ENCODE assay signal across 12 mouse cellular contexts in the genomic region with DNA sequence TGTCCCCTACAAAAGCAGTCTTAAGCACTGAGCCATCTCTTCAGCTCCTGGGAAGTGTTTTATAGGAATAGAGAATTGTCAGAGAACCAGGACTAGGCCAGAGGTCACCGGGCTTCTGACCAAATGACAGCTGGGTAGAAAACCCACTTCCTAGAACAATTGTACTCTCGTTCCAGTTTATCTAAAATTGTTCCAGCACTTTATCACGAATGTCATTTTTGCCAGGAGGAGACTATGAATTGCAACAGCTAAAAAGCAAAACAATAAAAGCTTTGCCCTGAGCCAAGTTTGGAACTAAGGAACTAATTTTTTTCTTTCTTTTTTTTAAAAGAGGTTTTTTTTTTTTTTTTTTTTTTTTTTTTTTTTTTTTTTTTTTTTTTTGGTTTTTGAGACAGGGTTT. TPM values are rescaled to one million over a fixed set of nuclear protein-coding genes. Genes with fewer than 3 reads are reported as not detected.
DNase-seq lines count a peak whose midpoint lies in the region; ATAC-seq lines count a peak whose summit lies in the region.
"Had no signal": no experiment of that assay in that cellular context is flagged by ENCODE, and none has a peak within 500 bp of the region (broad histone marks: within the 10 kb centered on the region; RNA-seq: fewer than 3 reads in every experiment).

No protein-coding gene starts in this region.

- peak; percentile 81 for DNase-seq in heart, adult 8-10 months (ENCODE audit: low spot score)
- DNase-seq in skeletal muscle tissue, adult 2 months (ENCODE audit: low read depth, low spot score) = peak; percentile 66
- DNase-seq in right cerebral cortex, adult 18-20 months = no peak
- no peak for DNase-seq in cerebellum, postnatal 14 days
- DNase-seq in cerebellum, postnatal 25 days = no peak
- DNase-seq: retina, postnatal 1 day; thymus, postnatal 25 days had no signal

- peaks cover 24% of the 10 kb centered on the region for H3K36me3 ChIP-seq in megakaryocyte, embryonic 14.5 days (replicated peaks; ENCODE audit: low read length)
- no peaks in the 10 kb centered on the region for H3K36me3 ChIP-seq in kidney, embryonic 16.5 days (ENCODE audit: insufficient read depth, low read length)
- H3K36me3 ChIP-seq: embryonic facial prominence, embryonic 13.5 days; midbrain, embryonic 15.5 days had no signal

- H3K9me3 ChIP-seq in megakaryocyte, embryonic 14.5 days = peaks cover 4% of the 10 kb centered on the region; the same call in 1 of the 2 replicates
- peaks cover 5% of the 10 kb centered on the region; the same call in 1 of the 2 replicates for H3K9me3 ChIP-seq in kidney, embryonic 16.5 days (ENCODE audit: low read length)
- H3K9me3 ChIP-seq: embryonic facial prominence, embryonic 13.5 days; midbrain, embryonic 15.5 days had no signal

- H3K4me3 ChIP-seq in megakaryocyte, embryonic 14.5 days (replicated peaks) = peak overlapping the region; percentile 33
- no peak overlapping the region for H3K4me3 ChIP-seq in kidney, embryonic 16.5 days (ENCODE audit: low read length)
- H3K4me3 ChIP-seq: embryonic facial prominence, embryonic 13.5 days; midbrain, embryonic 15.5 days had no signal

- no peak for ATAC-seq in megakaryocyte, adult 5-6 weeks (ENCODE audit: poor library complexity, severe bottlenecking)
- no peak for ATAC-seq in kidney, embryonic 16.5 days (ENCODE audit: low FRiP score, low TSS enrichment)
- ATAC-seq: midbrain, embryonic 15.5 days had no signal

- H3K4me1 ChIP-seq in megakaryocyte, embryonic 14.5 days = peaks cover 85% of the 10 kb centered on the region
- H3K4me1 ChIP-seq in kidney, embryonic 16.5 days (ENCODE audit: insufficient read depth, low read length) = peaks cover 26% of the 10 kb centered on the region
- H3K4me1 ChIP-seq: embryonic facial prominence, embryonic 13.5 days; midbrain, embryonic 15.5 days had no signal

- peak overlapping the region; percentile 20; the same call in 1 of the 2 replicates for H3K27ac ChIP-seq in kidney, embryonic 16.5 days (ENCODE audit: low read length)
- H3K27ac ChIP-seq: embryonic facial prominence, embryonic 13.5 days; midbrain, embryonic 15.5 days had no signal

- no peak overlapping the region for H3K9ac ChIP-seq in kidney, embryonic 16.5 days (replicated peaks; ENCODE audit: low read length)
- H3K9ac ChIP-seq: embryonic facial prominence, embryonic 13.5 days; midbrain, embryonic 15.5 days had no signal

- H3K27me3 ChIP-seq in megakaryocyte, embryonic 14.5 days (replicated peaks) = no peaks in the 10 kb centered on the region
- no peaks in the 10 kb centered on the region for H3K27me3 ChIP-seq in kidney, embryonic 16.5 days (ENCODE audit: insufficient read depth, low read length)
- H3K27me3 ChIP-seq: embryonic facial prominence, embryonic 13.5 days; midbrain, embryonic 15.5 days had no signal

- 72% methylated on average over 3 of the region's 3 CpGs for WGBS in kidney, embryonic 16.5 days

- H3K4me2 ChIP-seq in kidney, embryonic 16.5 days (replicated peaks; ENCODE audit: low read depth, low read length) = no peak overlapping the region
- H3K4me2 ChIP-seq: embryonic facial prominence, embryonic 13.5 days; midbrain, embryonic 15.5 days had no signal

RNA-seq across cellular contexts. Expression of gene Wbp2, which starts 8.8 kb away (rescaled TPM):
- 842 and 1,717 TPM in 2 replicates for polyA plus RNA-seq in megakaryocyte, embryonic 14.5 days (2012; ENCODE audit: insufficient read depth, low replicate concordance)
- total RNA-seq in megakaryocyte, adult 5-6 weeks (2015) = 89.9 and 100 TPM in 2 replicates
- 39.5 and 49.8 TPM in 2 replicates for total RNA-seq in megakaryocyte, adult 5-6 weeks (2017)
- 100 to 1,000 TPM; 108 to 126 (median 116) TPM for total RNA-seq in heart, adult 8-10 months (2022)
- polyA plus RNA-seq in kidney, embryonic 16.5 days (2015; fragmentation: Nextera tagmentation; extraction: Ambion mirVana) = 99.4 and 123 TPM in 2 replicates

RNA-seq across cellular contexts. Expression of gene Unc13d, which starts 17.8 kb away (rescaled TPM):
- polyA plus RNA-seq in megakaryocyte, embryonic 14.5 days (2012; ENCODE audit: insufficient read depth, low replicate concordance) = 221 and 384 TPM in 2 replicates
- 16.5 and 18.2 TPM in 2 replicates for total RNA-seq in megakaryocyte, adult 5-6 weeks (2015)
- total RNA-seq in megakaryocyte, adult 5-6 weeks (2017) = 26.7 and 27.7 TPM in 2 replicates
- total RNA-seq in heart, adult 8-10 months (2022) = 1 to 10 TPM in 2 of 4 experiments, under 1 TPM in 2; 0.41 to 1.4 (median 0.83) TPM
- 1.00 and 1.4 TPM in 2 replicates for polyA plus RNA-seq in kidney, embryonic 16.5 days (2015; fragmentation: Nextera tagmentation; extraction: Ambion mirVana)

RNA-seq across cellular contexts. Expression of gene Trim47, which starts 31.4 kb away (rescaled TPM):
- polyA plus RNA-seq in megakaryocyte, embryonic 14.5 days (2012; ENCODE audit: insufficient read depth, low replicate concordance) = 6.9 and 23.5 TPM in 2 replicates
- total RNA-seq in megakaryocyte, adult 5-6 weeks (2015) = 0.47 TPM in 1 of 2 replicates, not detected in the other
- 0.07 TPM in 1 of 2 replicates, not detected in the other for total RNA-seq in megakaryocyte, adult 5-6 weeks (2017)
- total RNA-seq in heart, adult 8-10 months (2022) = 10 to 100 TPM; 17.9 to 25.7 (median 22.1) TPM
- polyA plus RNA-seq in kidney, embryonic 16.5 days (2015; fragmentation: Nextera tagmentation; extraction: Ambion mirVana) = 23.9 and 31.2 TPM in 2 replicates

RNA-seq across cellular contexts. Expression of gene Trim65, which starts 35.4 kb away (rescaled TPM):
- polyA plus RNA-seq in megakaryocyte, embryonic 14.5 days (2012; ENCODE audit: insufficient read depth, low replicate concordance) = 3.0 and 9.5 TPM in 2 replicates
- total RNA-seq in megakaryocyte, adult 5-6 weeks (2015) = 15.8 and 15.9 TPM in 2 replicates
- total RNA-seq in megakaryocyte, adult 5-6 weeks (2017) = 7.9 and 10.7 TPM in 2 replicates
- 1 to 10 TPM; 6.6 to 8.2 (median 7.6) TPM for total RNA-seq in heart, adult 8-10 months (2022)
- 4.9 and 6.3 TPM in 2 replicates for polyA plus RNA-seq in kidney, embryonic 16.5 days (2015; fragmentation: Nextera tagmentation; extraction: Ambion mirVana)

RNA-seq across cellular contexts. Expression of gene Mrpl38, which starts 43.1 kb away (rescaled TPM):
- 25.4 and 80.4 TPM in 2 replicates for polyA plus RNA-seq in megakaryocyte, embryonic 14.5 days (2012; ENCODE audit: insufficient read depth, low replicate concordance)
- total RNA-seq in megakaryocyte, adult 5-6 weeks (2015) = 14.6 and 17.3 TPM in 2 replicates
- total RNA-seq in megakaryocyte, adult 5-6 weeks (2017) = 6.9 and 10.0 TPM in 2 replicates
- total RNA-seq in heart, adult 8-10 months (2022) = 10 to 100 TPM; 60.0 to 66.2 (median 63.9) TPM
- 119 and 120 TPM in 2 replicates for polyA plus RNA-seq in kidney, embryonic 16.5 days (2015; fragmentation: Nextera tagmentation; extraction: Ambion mirVana)

Comparison
In these comparisons a context has a peak if more than half of its experiments do, and no peak if none do; other contexts are left out.
1. DNase-seq: peak in heart, adult 8-10 months (single experiment) and skeletal muscle tissue, adult 2 months (single experiment); none in right cerebral cortex, adult 18-20 months (single experiment), cerebellum, postnatal 14 days (0 of 2) and cerebellum, postnatal 25 days (0 of 2).
2. RNA of gene Unc13d, which starts 17.8 kb away (total RNA-seq): 16.5 to 27.7 TPM in megakaryocyte, adult 5-6 weeks; 0.41 to 1.4 TPM in heart, adult 8-10 months; every median in the first group is over 4 times any median in the second.
3. RNA of gene Trim47, which starts 31.4 kb away (total RNA-seq): 17.9 to 25.7 TPM in heart, adult 8-10 months; 0.07 to 0.47 TPM in megakaryocyte, adult 5-6 weeks; every median in the first group is over 10 times any median in the second.